Mouse (Mus musculus) midbrain, embryonic 13.5 days (tissue): ENCODE results near the gene Taf12. TPM values are rescaled to one million over a fixed set of nuclear protein-coding genes. Genes with fewer than 3 reads are reported as not detected.

ENCODE experiments used
- ATAC-seq: fragments of 200-750 bp; cut with Nextera tagmentation; 2 replicates; pipeline ENCODE4 v1.8.0; 2017; ENCODE audit warnings: mild to moderate bottlenecking, moderate TSS enrichment, moderate library complexity
- H3K27ac ChIP-seq: fragments of 300-500 bp; sonication (generic); 2 replicates; pipeline ENCODE4 v1.5.1; 2015; ENCODE audit warnings: inconsistent platforms, mild to moderate bottlenecking, moderate library complexity
- H3K27me3 ChIP-seq: fragments of 300-500 bp; sonication (generic); 2 replicates; pipeline ENCODE4 v1.6.1; 2015; ENCODE audit warnings: mild to moderate bottlenecking, inconsistent platforms
- H3K36me3 ChIP-seq: fragments of 300-500 bp; sonication (generic); 2 replicates; pipeline ENCODE4 v1.6.1; 2015; ENCODE audit warnings: mild to moderate bottlenecking, inconsistent platforms
- H3K4me1 ChIP-seq: fragments of 300-500 bp; sonication (generic); replicated peaks from 2 replicates; pipeline ENCODE4 v1.6.1; 2015; ENCODE audit warnings: inconsistent platforms
- H3K4me2 ChIP-seq: fragments of 300-500 bp; sonication (generic); replicated peaks from 2 replicates; pipeline ENCODE4 v1.6.1; 2015; ENCODE audit warnings: moderate library complexity, mild to moderate bottlenecking, inconsistent platforms
- H3K4me3 ChIP-seq: fragments of 300-500 bp; sonication (generic); replicated peaks from 2 replicates; pipeline ENCODE4 v1.5.1; 2015; ENCODE audit warnings: mild to moderate bottlenecking, inconsistent platforms
- H3K9ac ChIP-seq: fragments of 300-500 bp; sonication (generic); replicated peaks from 2 replicates; pipeline ENCODE4 v1.6.1; 2015; ENCODE audit warnings: mild to moderate bottlenecking, inconsistent platforms
- H3K9me3 ChIP-seq: fragments of 300-500 bp; sonication (generic); 2 replicates; pipeline ENCODE4 v1.6.1; 2016; ENCODE audit warnings: mild to moderate bottlenecking, inconsistent platforms
- WGBS: fragments of 180-500 bp; shearing (Covaris S2); methylation state at CpG from one replicate; pipeline ENCODE4 v1.1.7; 2015; 5-methylcytosine and 5-hydroxymethylcytosine counted together
- polyA plus RNA-seq: library from polyadenylated mRNA; unstranded; fragments of >200 nt; fragmentation: Nextera tagmentation; extraction: Ambion mirVana; gene quantifications from 2 replicates; pipeline ENCODE4 v1.2.1, GENCODE M21; 2015

The Taf12 gene
- polyA plus RNA-seq, 1 experiment from 2014 or later = 53.6 TPM

DNA sequence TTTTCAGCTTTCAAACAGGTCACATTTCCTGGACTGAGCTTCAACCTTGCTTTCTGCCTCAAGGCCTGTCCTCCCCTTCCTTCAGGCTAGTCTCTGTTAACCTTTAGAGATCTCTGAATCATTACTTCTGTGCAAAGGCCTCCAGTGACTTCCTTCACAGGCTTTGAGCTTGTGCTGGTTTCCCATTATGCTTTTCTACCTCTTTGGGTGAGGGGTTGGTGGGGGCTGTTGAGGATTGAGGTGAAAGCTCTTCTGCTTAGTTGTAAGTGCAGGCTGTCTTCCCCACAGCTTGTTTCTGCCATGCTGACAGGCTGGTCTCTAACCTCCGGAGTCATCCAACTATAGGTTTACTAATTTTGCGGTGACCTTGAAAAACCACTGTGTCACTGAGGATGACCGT is 17.8 kb upstream of the Taf12 start:
- Histone ChIP-seq H3K27me3 (no peaks in the 10 kb centered on the region), H3K36me3 (peaks cover 9% of the 10 kb centered on the region), H3K9me3 (no peaks in the 10 kb centered on the region), H3K9ac (no peak overlapping the region), H3K4me2 (no peak overlapping the region), H3K4me1 (peaks cover 24% of the 10 kb centered on the region), H3K27ac (no peak overlapping the region), H3K4me3 (no peak overlapping the region)
- no peak for ATAC-seq
- 91% methylated on average over 3 of the region's 3 CpGs for WGBS

- Histone ChIP-seq H3K4me3 (no peak overlapping the region), H3K36me3 (no peaks in the 10 kb centered on the region), H3K4me2 (peak overlapping the region; percentile 91), H3K9me3 (no peaks in the 10 kb centered on the region), H3K9ac (no peak overlapping the region), H3K27me3 (no peaks in the 10 kb centered on the region), H3K4me1 (peaks cover 27% of the 10 kb centered on the region), H3K27ac (no peak overlapping the region)
- ATAC-seq = no peak
- WGBS = 97% methylated on average over 4 of the region's 4 CpGs
Observed at GRCm38 (mm10) chr4:132259248-132259647, 14.9 kb upstream of the Taf12 start.

DNA sequence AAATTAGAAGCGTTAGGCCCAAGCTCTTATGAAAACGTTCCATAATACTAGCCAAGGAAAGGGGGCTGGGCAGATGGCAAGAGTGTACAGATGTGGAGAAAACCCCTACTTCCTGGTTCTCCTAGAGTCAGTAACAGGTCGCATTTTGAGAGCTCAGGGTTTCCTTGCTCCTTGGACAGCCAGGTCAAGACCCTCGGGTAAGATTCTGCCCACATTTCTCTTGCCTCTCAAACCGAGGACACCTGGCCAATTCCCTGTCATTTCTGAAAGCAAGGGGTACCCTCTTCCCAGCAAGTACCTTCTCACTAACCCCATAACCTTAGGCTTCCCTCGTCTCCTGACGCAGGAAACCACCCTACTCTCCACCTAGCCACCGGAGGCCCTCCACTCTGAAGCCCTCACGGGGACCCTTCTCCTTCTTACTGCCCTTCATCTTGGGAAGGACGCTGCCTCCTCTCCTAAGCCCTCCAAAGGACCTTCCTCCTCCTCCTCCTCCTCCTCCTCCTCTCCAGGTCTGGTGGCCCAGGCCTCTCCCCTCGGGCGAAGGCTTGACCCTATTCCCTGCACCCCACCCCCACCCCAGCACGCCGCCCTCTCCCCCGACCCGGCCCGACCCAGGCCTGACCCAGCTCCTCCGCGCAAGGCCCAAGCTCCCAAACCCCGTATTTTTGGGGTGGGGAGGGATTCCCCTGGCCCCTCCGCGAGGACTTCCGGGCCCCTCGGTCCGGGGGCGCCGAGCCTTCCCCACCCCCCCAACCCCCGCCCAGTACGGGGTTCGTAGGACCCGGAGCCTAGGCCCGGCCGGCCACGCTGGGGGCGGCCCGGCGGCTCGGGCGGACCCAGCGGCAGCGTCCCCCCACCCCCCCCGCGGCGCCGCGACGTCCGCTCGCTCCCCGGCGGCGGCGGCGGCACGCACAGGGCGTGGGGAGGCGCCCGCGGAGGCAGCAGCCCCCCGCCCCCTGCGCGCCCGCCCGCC is 13.5 kb upstream of the Taf12 start:
- peak; percentile 79 for ATAC-seq
- 5% methylated on average over 26 of the region's 64 CpGs for WGBS
- Histone ChIP-seq H3K4me2 (peak overlapping the region; percentile 91), H3K36me3 (no peaks in the 10 kb centered on the region), H3K9ac (peak overlapping the region; percentile 95), H3K27ac (peak overlapping the region; percentile 92), H3K9me3 (no peaks in the 10 kb centered on the region), H3K4me1 (peaks cover 27% of the 10 kb centered on the region), H3K27me3 (no peaks in the 10 kb centered on the region), H3K4me3 (peak overlapping the region; percentile 84)

DNA sequence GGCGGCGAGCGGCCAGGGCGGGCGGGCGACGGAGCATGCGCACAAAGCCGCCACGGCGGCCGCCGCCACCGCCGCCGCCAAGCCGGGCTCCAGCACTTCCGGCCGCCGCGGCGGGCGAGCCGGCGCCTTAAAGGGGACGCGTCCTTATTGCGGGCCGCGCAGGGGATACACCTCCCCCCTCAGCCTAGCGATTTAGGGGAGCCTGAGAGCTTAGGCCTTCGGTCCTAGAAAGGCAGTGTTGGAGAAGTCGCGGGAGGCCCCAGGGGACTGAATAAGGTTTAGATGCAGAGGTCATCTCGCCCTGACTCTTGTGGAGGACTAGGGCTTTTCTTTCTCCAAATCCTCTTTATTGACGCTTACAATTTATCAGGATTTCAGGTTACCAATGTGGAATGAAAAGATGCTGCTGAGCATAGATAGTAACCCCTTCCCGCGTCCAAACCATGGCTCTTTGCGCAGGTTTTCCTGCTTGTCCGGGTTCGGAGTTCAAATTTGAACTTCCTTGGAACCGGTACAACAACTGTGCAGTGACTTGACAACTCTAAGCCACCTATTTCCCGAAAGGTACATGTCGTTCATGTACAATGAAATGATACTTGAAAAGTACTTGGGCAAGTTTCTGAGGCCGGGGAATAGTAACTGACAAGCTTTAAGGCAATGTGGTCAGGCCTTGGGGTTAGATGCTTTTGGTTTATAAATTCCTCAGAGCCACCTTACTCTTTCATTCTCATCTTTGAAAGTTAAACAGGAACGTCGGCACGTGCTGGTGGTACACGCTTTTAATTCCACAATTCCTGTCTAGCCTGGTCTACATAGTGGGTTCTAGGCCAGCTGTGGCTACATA is 12.4 kb upstream of the Taf12 start, which contains the start of gene Gmeb1:
Gene Gmeb1 (minus strand): TSS at position 89 of the 844 bp plus-strand sequence.
- WGBS = 22% methylated on average over 29 of the region's 49 CpGs
- peak; percentile 96 for ATAC-seq
- Histone ChIP-seq H3K4me1 (peaks cover 27% of the 10 kb centered on the region), H3K36me3 (no peaks in the 10 kb centered on the region), H3K4me2 (peak within 1 kb of the TSS; percentile 91), H3K9me3 (no peaks in the 10 kb centered on the region), H3K4me3 (peak within 1 kb of the TSS; percentile 84), H3K27ac (peak within 1 kb of the TSS; percentile 92), H3K27me3 (no peaks in the 10 kb centered on the region), H3K9ac (peak within 1 kb of the TSS; percentile 95)

DNA sequence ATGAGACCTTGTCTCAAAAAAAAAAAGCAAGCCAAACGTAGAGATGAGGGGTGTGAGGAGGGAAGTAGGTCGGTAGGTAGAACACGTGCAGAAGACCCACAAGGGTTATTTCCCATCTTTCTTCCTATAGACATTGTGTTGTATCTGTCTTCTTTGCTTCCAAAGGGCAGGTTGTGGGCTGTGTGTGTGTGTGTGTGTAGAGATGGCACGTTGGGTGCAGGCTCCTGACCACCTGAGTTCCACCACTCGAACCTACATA is 11.9 kb upstream of the Taf12 start:
- Histone ChIP-seq H3K9me3 (no peaks in the 10 kb centered on the region), H3K4me2 (peak overlapping the region; percentile 57), H3K9ac (no peak overlapping the region), H3K36me3 (no peaks in the 10 kb centered on the region), H3K4me1 (peaks cover 27% of the 10 kb centered on the region), H3K4me3 (peak overlapping the region; percentile 84; the same call in 1 of the 2 replicates), H3K27me3 (no peaks in the 10 kb centered on the region), H3K27ac (no peak overlapping the region)
- WGBS = 88% methylated on average over 5 of the region's 5 CpGs
- no peak for ATAC-seq

- Histone ChIP-seq H3K9ac (no peak overlapping the region), H3K9me3 (no peaks in the 10 kb centered on the region), H3K4me2 (no peak overlapping the region), H3K36me3 (no peaks in the 10 kb centered on the region), H3K4me1 (peaks cover 27% of the 10 kb centered on the region), H3K4me3 (no peak overlapping the region), H3K27me3 (no peaks in the 10 kb centered on the region), H3K27ac (no peak overlapping the region)
- ATAC-seq = no peak
- 97% methylated on average over 7 of the region's 7 CpGs for WGBS
Observed at GRCm38 (mm10) chr4:132263313-132263712, 10.9 kb upstream of the Taf12 start.

GRCm38 (mm10) chr4:132266835-132267349 is 7.3 kb upstream of the Taf12 start:
- Histone ChIP-seq H3K27me3 (no peaks in the 10 kb centered on the region), H3K4me1 (peaks cover 11% of the 10 kb centered on the region), H3K36me3 (no peaks in the 10 kb centered on the region), H3K9me3 (no peaks in the 10 kb centered on the region), H3K27ac (no peak overlapping the region), H3K4me2 (no peak overlapping the region), H3K9ac (no peak overlapping the region), H3K4me3 (no peak overlapping the region)
- ATAC-seq = no peak
- WGBS = 81% methylated on average over 3 of the region's 3 CpGs

GRCm38 (mm10) chr4:132268871-132269739 is 5.1 kb upstream of the Taf12 start:
- no peak overlapping the region for H3K4me2 ChIP-seq
- H3K4me1 ChIP-seq = peaks cover 13% of the 10 kb centered on the region
- no peaks in the 10 kb centered on the region for H3K36me3 ChIP-seq
- no peak for ATAC-seq
- no peaks in the 10 kb centered on the region for H3K27me3 ChIP-seq
- H3K9ac ChIP-seq = no peak overlapping the region
- WGBS = 13% methylated on average over 6 of the region's 6 CpGs
- H3K27ac ChIP-seq = peak overlapping the region; percentile 91
- no peaks in the 10 kb centered on the region for H3K9me3 ChIP-seq
- H3K4me3 ChIP-seq = no peak overlapping the region

DNA sequence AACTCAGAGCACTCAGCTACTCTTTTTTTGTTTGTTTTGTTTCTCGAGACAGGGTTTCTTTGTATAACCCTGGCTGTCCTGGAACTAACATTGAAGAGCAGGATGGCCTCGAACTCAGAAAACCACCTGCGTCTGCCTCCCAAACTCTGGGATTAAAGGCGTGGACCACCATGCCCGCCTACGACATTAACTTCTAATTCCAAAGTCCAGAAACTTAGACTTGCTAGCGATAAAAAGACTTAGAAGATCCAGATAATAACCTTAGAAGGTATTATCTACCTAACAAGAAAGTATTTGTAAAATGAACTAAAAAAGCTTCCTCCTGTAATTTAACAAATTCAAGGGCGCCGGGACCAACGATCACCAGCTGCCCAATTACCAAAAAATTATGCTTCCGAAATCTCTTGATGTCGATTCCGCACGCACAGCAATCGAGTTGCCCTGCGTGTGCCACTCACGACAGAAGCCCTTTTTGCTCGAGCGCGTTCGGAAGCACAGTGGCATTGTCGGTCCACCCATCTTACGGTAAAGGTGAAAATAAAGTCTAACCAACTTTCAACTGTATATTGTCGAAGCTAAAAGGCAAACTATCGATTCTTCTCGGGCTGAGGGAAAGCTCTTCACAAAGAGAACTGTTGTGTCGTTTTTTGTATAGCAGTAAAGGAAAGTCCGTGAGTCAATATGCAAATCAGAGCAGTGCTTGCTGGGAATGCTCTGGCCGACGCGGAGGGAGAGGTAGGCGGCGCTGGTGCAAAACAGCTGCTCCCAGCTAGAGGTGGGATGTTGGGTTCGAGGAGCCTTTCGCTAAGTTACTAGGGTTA is 4.2 kb upstream of the Taf12 start:
- WGBS = under 1% methylated on average over 35 of the region's 35 CpGs
- Histone ChIP-seq H3K4me2 (peak overlapping the region; percentile 38), H3K27me3 (no peaks in the 10 kb centered on the region), H3K4me3 (peak overlapping the region; percentile 30), H3K9me3 (no peaks in the 10 kb centered on the region), H3K4me1 (peaks cover 15% of the 10 kb centered on the region), H3K36me3 (no peaks in the 10 kb centered on the region), H3K27ac (peak overlapping the region; percentile 91), H3K9ac (peak overlapping the region; percentile 50; the same call in 1 of the 2 replicates)
- peak; percentile 78 for ATAC-seq

- ATAC-seq = no peak
- H3K9ac ChIP-seq = peak overlapping the region; percentile 81
- H3K36me3 ChIP-seq = 0 out of 2 replicates have a peak, but pooled peaks cover 3% of the 10 kb centered on the region
- peak overlapping the region; percentile 74 for H3K4me2 ChIP-seq
- H3K27ac ChIP-seq = no peak overlapping the region
- H3K27me3 ChIP-seq = no peaks in the 10 kb centered on the region
- H3K4me1 ChIP-seq = peaks cover 27% of the 10 kb centered on the region
- 77% methylated on average over 2 of the region's 2 CpGs for WGBS
- no peaks in the 10 kb centered on the region for H3K9me3 ChIP-seq
- peak overlapping the region; percentile 79 for H3K4me3 ChIP-seq
Observed at GRCm38 (mm10) chr4:132273166-132273565, 1.0 kb upstream of the Taf12 start.
